Mouse (Mus musculus) mature B cell (primary cell): ENCODE data around the gene Pole3.
"Not testable (repeated sequence)": the region's sequence is repeated elsewhere in the genome, so short reads cannot be mapped to it uniquely, and the experiment has no call there.

Experiments
- in situ Hi-C: fragments of 300-500 bp; cut with MboI; formaldehyde crosslinking; loops from 2 replicates; pipeline ENCODE4 v1.14.3; 2019

Pole3 gene

GRCm38 (mm10) chr4:62487914-62488313 is 37.0 kb downstream of the Pole3 start:
- in situ Hi-C loops, result no loop called here

DNA sequence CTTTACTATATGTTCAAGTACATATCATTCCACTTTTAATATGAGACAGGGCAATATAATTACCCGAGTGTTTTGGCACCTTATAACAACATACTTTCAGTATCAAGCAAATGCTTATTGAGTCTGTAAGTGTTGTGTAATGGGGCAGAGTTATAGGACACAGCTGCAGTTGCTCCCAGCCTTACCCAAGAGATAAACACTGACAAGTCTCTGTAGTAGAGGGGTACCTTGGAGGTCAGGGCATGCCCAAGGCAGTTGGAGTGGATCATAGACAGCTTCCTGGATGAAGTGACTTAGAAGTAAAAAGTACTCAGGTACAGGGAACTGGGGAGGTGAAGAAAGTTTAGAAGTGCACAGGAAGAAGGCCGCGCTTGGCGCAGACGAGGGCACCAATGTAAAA is 37.7 kb downstream of the Pole3 start:
- in situ Hi-C loops, result no loop called here

DNA sequence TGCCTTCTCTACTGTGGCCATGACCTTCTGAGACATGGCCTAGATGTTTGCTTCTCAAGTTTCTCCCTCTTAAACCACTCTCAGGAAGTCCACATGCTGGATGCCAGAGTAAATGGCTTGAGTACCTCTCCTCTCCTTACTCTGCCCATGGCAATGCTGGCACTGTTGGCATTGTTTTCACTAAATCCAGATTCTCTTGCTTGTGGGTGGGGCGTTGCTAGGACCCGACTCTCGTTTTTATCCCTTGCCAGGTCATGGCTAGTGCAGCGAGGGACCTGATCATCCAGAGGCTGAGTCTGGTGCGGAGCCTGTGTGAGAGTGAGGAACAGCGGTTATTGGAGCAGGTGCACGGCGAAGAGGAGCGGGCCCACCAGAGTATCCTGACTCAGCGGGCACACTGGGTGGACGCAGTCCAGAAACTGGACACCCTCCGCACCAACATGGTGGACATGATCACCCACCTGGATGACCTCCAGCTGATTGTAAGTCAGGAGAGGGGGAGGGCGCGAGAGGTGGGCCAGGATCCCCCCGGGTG is 38.6 kb downstream of the Pole3 start:
- in situ Hi-C loops, result no loop called here

- in situ Hi-C loops, result no loop called here
Measured at GRCm38 (mm10) chr4:62485450-62486161, 39.3 kb downstream of the Pole3 start.

GRCm38 (mm10) chr4:62484928-62485327 is 39.9 kb downstream of the Pole3 start:
- in situ Hi-C loops, result loop anchor here (5.0 kb wide), 1 partner anchor 32 kb away; the partner anchor contains the start of gene Alad

- in situ Hi-C loops, result loop anchor here (5.0 kb wide), 1 partner anchor 36 kb away; the partner anchor contains the start of gene Alad
Measured at GRCm38 (mm10) chr4:62480709-62481605, 43.9 kb downstream of the Pole3 start.

GRCm38 (mm10) chr4:62479937-62480708 is 44.7 kb downstream of the Pole3 start, which contains the start of gene Bspry:
Gene Bspry, plus strand, starts transcription at chr4:62480053.
- in situ Hi-C loops, result loop anchor here (5.0 kb wide), 1 partner anchor 37 kb away; the partner anchor contains the start of gene Alad

DNA sequence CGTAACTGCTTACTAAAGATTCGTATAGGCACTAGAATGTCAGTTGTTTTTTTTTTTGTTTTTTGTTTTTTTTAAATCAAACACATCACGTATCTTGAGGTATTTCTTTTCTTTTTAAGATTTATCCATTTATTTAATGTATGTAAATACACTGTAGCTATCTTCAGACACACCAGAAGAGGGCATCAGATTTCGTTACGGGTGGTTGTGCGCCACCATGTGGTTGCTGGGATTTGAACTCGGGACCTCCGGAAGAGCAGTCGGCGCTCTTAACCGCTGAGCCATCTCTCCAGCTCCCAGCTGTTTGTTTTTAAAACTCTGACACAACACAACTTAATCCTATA is 45.3 kb downstream of the Pole3 start:
- in situ Hi-C loops, result not testable (repeated sequence)

GRCm38 (mm10) chr4:62477542-62478244 is 47.2 kb downstream of the Pole3 start:
- in situ Hi-C loops, result no loop called here

- in situ Hi-C loops, result no loop called here
Measured at GRCm38 (mm10) chr4:62475793-62476192, 49.1 kb downstream of the Pole3 start.

DNA sequence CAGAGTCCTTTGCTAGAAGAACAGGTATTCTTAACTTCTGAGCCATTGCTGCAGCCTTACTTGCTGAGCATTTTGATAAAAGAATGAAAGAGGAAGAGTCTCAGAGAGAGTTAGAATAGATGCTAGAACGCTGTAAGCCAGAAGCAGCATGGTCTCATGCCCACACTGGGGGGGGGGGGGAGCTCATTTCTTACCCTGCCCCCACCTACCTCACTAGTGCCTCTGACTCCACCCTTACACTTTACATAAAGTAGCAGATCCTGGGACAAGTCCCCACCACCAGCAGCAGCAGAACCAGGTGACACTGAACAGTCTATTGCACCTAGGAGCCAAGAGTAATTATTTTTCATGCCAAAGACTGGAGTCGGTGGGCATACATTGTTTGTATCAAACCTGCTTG is 49.7 kb downstream of the Pole3 start:
- in situ Hi-C loops, result no loop called here
